Mouse (Mus musculus) embryonic facial prominence, embryonic 10.5 days (tissue): ENCODE data around the gene Phlpp1. TPM values are rescaled to one million over a fixed set of nuclear protein-coding genes. Genes with fewer than 3 reads are reported as not detected.

Source experiments
- DNase-seq: peaks from one replicate; pipeline ENCODE4 v3.0.0-alpha.2; 2017; ENCODE audit warnings: low spot score
- H3K27ac ChIP-seq: fragments of 300-500 bp; sonication (generic); replicated peaks from 2 replicates; pipeline ENCODE4 v1.5.1; 2016; ENCODE audit warnings: mild to moderate bottlenecking
- H3K27me3 ChIP-seq: fragments of 300-500 bp; sonication (generic); replicated peaks from 2 replicates; pipeline ENCODE4 v1.6.1; 2016; ENCODE audit warnings: low read depth, mild to moderate bottlenecking; ENCODE audit not compliant: poor library complexity, severe bottlenecking
- H3K36me3 ChIP-seq: fragments of 300-500 bp; sonication (generic); replicated peaks from 2 replicates; pipeline ENCODE4 v1.6.1; 2016; ENCODE audit warnings: mild to moderate bottlenecking, moderate library complexity
- H3K4me1 ChIP-seq: fragments of 300-500 bp; sonication (generic); 2 replicates; pipeline ENCODE4 v1.6.1; 2016
- H3K4me3 ChIP-seq: fragments of 300-500 bp; sonication (generic); 2 replicates; pipeline ENCODE4 v1.5.1; 2016; ENCODE audit warnings: mild to moderate bottlenecking, moderate library complexity
- H3K9me3 ChIP-seq: fragments of 300-500 bp; sonication (generic); 2 replicates; pipeline ENCODE4 v1.6.1; 2016; ENCODE audit warnings: mild to moderate bottlenecking
- WGBS: fragments of 180-500 bp; shearing (Covaris S2); methylation state at CpG from one replicate; pipeline ENCODE4 v1.1.7; 2016; 5-methylcytosine and 5-hydroxymethylcytosine counted together
- polyA plus RNA-seq: library from polyadenylated mRNA; unstranded; fragments of >200 nt; fragmentation: Nextera tagmentation; extraction: Ambion mirVana; gene quantifications from 2 replicates; pipeline ENCODE4 v1.2.1, GENCODE M21; 2016

The Phlpp1 gene
- polyA plus RNA-seq: 3.7 and 3.8 TPM in 2 replicates

- WGBS: under 1% methylated on average over 112 of the region's 113 CpGs
Observed at GRCm38 (mm10) chr1:106171241-106172220, at the start of gene Phlpp1. Gene Phlpp1 (plus strand): TSS chr1:106171752.

GRCm38 (mm10) chr1:106126601-106127000, 45.0 kb upstream of the Phlpp1 start:
- Histone ChIP-seq H3K27me3 (no peaks in the 10 kb centered on the region), H3K4me3 (no peak overlapping the region), H3K27ac (no peak overlapping the region), H3K9me3 (no peaks in the 10 kb centered on the region), H3K36me3 (no peaks in the 10 kb centered on the region), H3K4me1 (peaks cover 2% of the 10 kb centered on the region; the same call in 1 of the 2 replicates)
- WGBS: 89% methylated on average over 3 of the region's 3 CpGs
- DNase-seq: no peak

More at GRCm38 (mm10) chr1:106171241-106172220, at the start of gene Phlpp1:
- Histone ChIP-seq H3K9me3 (no peaks in the 10 kb centered on the region), H3K36me3 (no peaks in the 10 kb centered on the region), H3K27ac (peak within 1 kb of the TSS; percentile 93), H3K4me3 (peak within 1 kb of the TSS; percentile 87), H3K4me1 (peaks cover 43% of the 10 kb centered on the region), H3K27me3 (no peaks in the 10 kb centered on the region)
- DNase-seq: peak; percentile 100

DNA sequence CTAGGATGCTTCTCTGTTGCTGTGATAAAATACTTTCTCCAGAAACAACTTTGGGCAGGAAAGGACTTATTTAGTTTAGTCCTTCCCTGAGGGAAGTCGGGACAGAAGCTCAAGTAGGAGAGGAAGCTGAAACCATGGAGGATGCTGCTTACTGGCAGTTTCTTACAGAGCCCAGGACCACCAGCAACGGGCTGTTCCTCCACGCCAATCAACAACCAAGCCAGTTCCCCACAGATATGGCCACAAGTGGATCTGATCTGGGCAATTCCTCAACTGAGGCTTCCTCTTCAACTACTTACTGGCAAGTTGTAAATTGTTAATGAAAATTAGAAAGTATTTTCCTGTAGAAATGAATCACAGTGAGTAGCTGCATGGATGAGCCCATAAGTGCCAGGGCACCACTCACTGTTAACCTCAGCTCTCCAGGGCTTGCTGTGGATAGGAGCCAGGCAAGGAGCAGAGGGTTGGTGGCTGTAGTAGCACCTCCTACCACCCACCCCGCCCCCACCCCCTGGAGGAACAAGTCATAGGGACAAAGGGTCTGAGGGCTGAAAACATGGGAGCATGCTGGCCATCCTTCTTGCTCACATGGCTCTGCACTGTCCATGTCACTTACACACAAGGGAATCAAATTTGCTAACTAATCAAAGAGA, 39.7 kb upstream of the Phlpp1 start:
- no peaks in the 10 kb centered on the region for H3K36me3 ChIP-seq
- no peaks in the 10 kb centered on the region for H3K9me3 ChIP-seq
- 71% methylated on average over 4 of the region's 4 CpGs for WGBS
- peak overlapping the region; percentile 48; the same call in 1 of the 2 replicates for H3K27ac ChIP-seq
- no peaks in the 10 kb centered on the region for H3K27me3 ChIP-seq
- H3K4me1 ChIP-seq: peaks cover 12% of the 10 kb centered on the region
- H3K4me3 ChIP-seq: no peak overlapping the region
- peak; percentile 16 for DNase-seq

DNA sequence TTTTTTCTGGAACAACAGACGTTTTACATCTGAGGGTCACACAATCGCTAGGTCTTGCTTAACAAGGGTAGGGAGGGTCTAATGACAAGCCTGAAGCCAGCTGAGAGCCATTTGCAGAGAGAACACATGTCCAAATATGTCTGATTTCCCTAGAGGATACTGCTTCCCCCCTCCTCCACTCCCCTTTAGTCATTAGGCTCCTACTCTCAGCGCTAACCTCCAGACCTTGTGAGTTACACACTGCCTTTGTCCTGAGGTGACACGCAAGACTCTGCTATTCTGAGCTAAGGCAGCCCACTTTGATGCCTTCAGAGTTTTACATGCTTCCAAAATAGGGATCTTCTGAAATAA, 39.2 kb upstream of the Phlpp1 start:
- H3K36me3 ChIP-seq: no peaks in the 10 kb centered on the region
- H3K27me3 ChIP-seq: no peaks in the 10 kb centered on the region
- peak; percentile 22 for DNase-seq
- WGBS: 48% methylated on average over 4 of the region's 4 CpGs
- H3K4me1 ChIP-seq: peaks cover 12% of the 10 kb centered on the region
- H3K27ac ChIP-seq: peak overlapping the region; percentile 48; the same call in 1 of the 2 replicates
- H3K9me3 ChIP-seq: no peaks in the 10 kb centered on the region
- H3K4me3 ChIP-seq: no peak overlapping the region

GRCm38 (mm10) chr1:106138691-106139090, 32.9 kb upstream of the Phlpp1 start:
- 87% methylated on average over 2 of the region's 2 CpGs for WGBS

GRCm38 (mm10) chr1:106139137-106139536, 32.4 kb upstream of the Phlpp1 start:
- DNase-seq: no peak
- H3K36me3 ChIP-seq: no peaks in the 10 kb centered on the region
- H3K4me1 ChIP-seq: no peaks in the 10 kb centered on the region
- no peaks in the 10 kb centered on the region for H3K27me3 ChIP-seq
- no peak overlapping the region for H3K27ac ChIP-seq
- H3K4me3 ChIP-seq: no peak overlapping the region
- 71% methylated on average over 1 of the region's 1 CpGs for WGBS
- no peaks in the 10 kb centered on the region for H3K9me3 ChIP-seq

More at GRCm38 (mm10) chr1:106138691-106139090, 32.9 kb upstream of the Phlpp1 start:
- no peaks in the 10 kb centered on the region for H3K9me3 ChIP-seq
- no peak for DNase-seq
- no peaks in the 10 kb centered on the region for H3K27me3 ChIP-seq
- H3K4me3 ChIP-seq: no peak overlapping the region
- no peaks in the 10 kb centered on the region for H3K36me3 ChIP-seq
- no peaks in the 10 kb centered on the region for H3K4me1 ChIP-seq
- no peak overlapping the region for H3K27ac ChIP-seq

DNA sequence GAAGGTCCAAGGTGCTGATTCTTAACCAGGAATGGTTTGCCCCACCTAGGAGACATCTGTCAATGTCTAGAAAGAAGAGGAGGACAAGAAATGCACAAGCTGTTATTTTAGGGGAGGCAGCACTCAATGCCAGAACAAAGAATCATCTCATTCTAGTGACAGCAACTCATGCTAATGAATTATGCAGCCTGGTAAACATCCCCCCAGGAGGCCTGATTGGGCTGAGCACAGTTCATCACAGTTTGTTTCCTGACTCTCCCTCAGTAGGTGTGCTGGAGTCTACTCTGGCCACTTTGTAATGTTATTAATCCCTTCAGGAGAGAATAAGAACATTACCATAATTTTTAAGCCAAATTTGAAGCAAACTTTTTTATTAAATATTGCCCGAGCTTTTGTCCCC, 29.5 kb upstream of the Phlpp1 start:
- Histone ChIP-seq H3K36me3 (no peaks in the 10 kb centered on the region), H3K9me3 (no peaks in the 10 kb centered on the region), H3K27me3 (no peaks in the 10 kb centered on the region), H3K27ac (no peak overlapping the region), H3K4me1 (no peaks in the 10 kb centered on the region), H3K4me3 (no peak overlapping the region)
- DNase-seq: no peak
- WGBS: 93% methylated on average over 1 of the region's 1 CpGs

- no peak overlapping the region for H3K27ac ChIP-seq
- 96% methylated on average over 2 of the region's 2 CpGs for WGBS
- DNase-seq: no peak
Observed at GRCm38 (mm10) chr1:106144534-106144933, 27.0 kb upstream of the Phlpp1 start.

GRCm38 (mm10) chr1:106145055-106145454, 26.5 kb upstream of the Phlpp1 start:
- no peaks in the 10 kb centered on the region for H3K9me3 ChIP-seq

More at GRCm38 (mm10) chr1:106144534-106144933, 27.0 kb upstream of the Phlpp1 start:
- Histone ChIP-seq H3K4me1 (no peaks in the 10 kb centered on the region), H3K27me3 (no peaks in the 10 kb centered on the region), H3K4me3 (no peak overlapping the region), H3K36me3 (no peaks in the 10 kb centered on the region), H3K9me3 (no peaks in the 10 kb centered on the region)

GRCm38 (mm10) chr1:106145565-106146190, 25.9 kb upstream of the Phlpp1 start:
- DNase-seq: no peak
- Histone ChIP-seq H3K4me3 (no peak overlapping the region), H3K27me3 (no peaks in the 10 kb centered on the region), H3K9me3 (no peaks in the 10 kb centered on the region), H3K4me1 (no peaks in the 10 kb centered on the region), H3K27ac (no peak overlapping the region), H3K36me3 (no peaks in the 10 kb centered on the region)
- WGBS: 80% methylated on average over 4 of the region's 4 CpGs

More at GRCm38 (mm10) chr1:106145055-106145454, 26.5 kb upstream of the Phlpp1 start:
- no peak overlapping the region for H3K4me3 ChIP-seq
- no peak overlapping the region for H3K27ac ChIP-seq
- no peaks in the 10 kb centered on the region for H3K27me3 ChIP-seq
- WGBS: 80% methylated on average over 1 of the region's 1 CpGs
- no peaks in the 10 kb centered on the region for H3K36me3 ChIP-seq
- DNase-seq: no peak
- no peaks in the 10 kb centered on the region for H3K4me1 ChIP-seq

GRCm38 (mm10) chr1:106148386-106149380, 22.9 kb upstream of the Phlpp1 start:
- Histone ChIP-seq H3K36me3 (no peaks in the 10 kb centered on the region), H3K27me3 (no peaks in the 10 kb centered on the region), H3K27ac (no peak overlapping the region), H3K4me3 (no peak overlapping the region), H3K4me1 (no peaks in the 10 kb centered on the region), H3K9me3 (no peaks in the 10 kb centered on the region)
- DNase-seq: no peak
- 83% methylated on average over 17 of the region's 17 CpGs for WGBS
